Comparison of ENCODE assay signal across 14 mouse cellular contexts in genomic region chr12:71886406-71886805, GRCm38 (mm10). TPM values are rescaled to one million over a fixed set of nuclear protein-coding genes. Genes with fewer than 3 reads are reported as not detected.
DNase-seq lines count a peak whose midpoint lies in the region; ATAC-seq and TF ChIP-seq lines count a peak whose summit lies in the region.
"Had no signal": no experiment of that assay in that cellular context is flagged by ENCODE, and none has a peak within 500 bp of the region (broad histone marks: within the 10 kb centered on the region; RNA-seq: fewer than 3 reads in every experiment).

No protein-coding gene starts in this region.

- H3K36me3 ChIP-seq in intestine, embryonic 16.5 days (ENCODE audit: control insufficient read depth, insufficient read depth, low read length), result no peaks in the 10 kb centered on the region
- no peaks in the 10 kb centered on the region for H3K36me3 ChIP-seq in intestine, embryonic 15.5 days
- H3K36me3 ChIP-seq in liver, postnatal 0 days (replicated peaks; ENCODE audit: insufficient read depth, low read length), result no peaks in the 10 kb centered on the region
- no peaks in the 10 kb centered on the region for H3K36me3 ChIP-seq in forebrain, embryonic 13.5 days (ENCODE audit: poor library complexity, severe bottlenecking)

- H3K4me3 ChIP-seq in intestine, embryonic 16.5 days (ENCODE audit: low read length), result no peak overlapping the region
- no peak overlapping the region for H3K4me3 ChIP-seq in intestine, embryonic 15.5 days (replicated peaks)
- H3K4me3 ChIP-seq in liver, postnatal 0 days (ENCODE audit: low read depth, low read length), result peak overlapping the region; percentile 23
- H3K4me3 ChIP-seq in forebrain, embryonic 13.5 days, result no peak overlapping the region
- H3K4me3 ChIP-seq: erythroblast, embryonic 14.5 days had no signal

- no peaks in the 10 kb centered on the region for H3K9me3 ChIP-seq in intestine, embryonic 16.5 days (ENCODE audit: control insufficient read depth, low read length)
- no peaks in the 10 kb centered on the region for H3K9me3 ChIP-seq in intestine, embryonic 15.5 days
- no peaks in the 10 kb centered on the region for H3K9me3 ChIP-seq in liver, postnatal 0 days (ENCODE audit: low read length)
- H3K9me3 ChIP-seq in forebrain, embryonic 13.5 days (replicated peaks), result no peaks in the 10 kb centered on the region
- H3K9me3 ChIP-seq: G1E had no signal

- TF ChIP-seq EP300 in liver, postnatal 0 days (IDR thresholded peaks at IDR 0.05; ENCODE audit: low read depth), result no peak

- no peak overlapping the region for H3K9ac ChIP-seq in intestine, embryonic 16.5 days (ENCODE audit: low read depth, low read length)
- H3K9ac ChIP-seq in intestine, embryonic 15.5 days, result no peak overlapping the region
- peak overlapping the region; percentile 39 for H3K9ac ChIP-seq in liver, postnatal 0 days (replicated peaks)
- H3K9ac ChIP-seq in forebrain, embryonic 13.5 days, result no peak overlapping the region
- H3K9ac ChIP-seq: liver, embryonic 14.5 days had no signal

- peaks cover 54% of the 10 kb centered on the region for H3K4me1 ChIP-seq in intestine, embryonic 16.5 days (ENCODE audit: control insufficient read depth, insufficient read depth, low read length)
- peaks cover 40% of the 10 kb centered on the region for H3K4me1 ChIP-seq in intestine, embryonic 15.5 days (replicated peaks)
- H3K4me1 ChIP-seq in liver, postnatal 0 days (ENCODE audit: insufficient read depth), result peaks cover 60% of the 10 kb centered on the region
- H3K4me1 ChIP-seq in forebrain, embryonic 13.5 days, result peaks cover 30% of the 10 kb centered on the region

- TF ChIP-seq CTCF in liver, postnatal 0 days (IDR thresholded peaks at IDR 0.05; ENCODE audit: low read depth), result no peak

- peak; percentile 35 to 38 for DNase-seq in cerebellum, postnatal 10 days
- DNase-seq in cerebellum, adult 9-10 months, result no peak
- DNase-seq in adrenal gland, postnatal 36 days, result peak; percentile 24 to 40
- no peak for DNase-seq in liver, postnatal 0 days
- DNase-seq in layer of hippocampus, postnatal 14 days (ENCODE audit: low spot score in 2 of 2), result no peak
- DNase-seq: B cell, adult 2 months; kidney, postnatal 4 days; right cerebral cortex, postnatal 25 days had no signal

- no peaks in the 10 kb centered on the region for H3K27me3 ChIP-seq in intestine, embryonic 16.5 days (replicated peaks; ENCODE audit: control insufficient read depth, insufficient read depth, low read length)
- H3K27me3 ChIP-seq in intestine, embryonic 15.5 days (replicated peaks), result no peaks in the 10 kb centered on the region
- no peaks in the 10 kb centered on the region for H3K27me3 ChIP-seq in liver, postnatal 0 days (ENCODE audit: insufficient read depth, low read length)
- H3K27me3 ChIP-seq in forebrain, embryonic 13.5 days, result no peaks in the 10 kb centered on the region

- no peak for ATAC-seq in intestine, embryonic 16.5 days
- no peak for ATAC-seq in intestine, embryonic 15.5 days
- ATAC-seq in liver, postnatal 0 days, result no peak
- ATAC-seq in forebrain, embryonic 13.5 days, result no peak

- no peak overlapping the region for H3K4me2 ChIP-seq in intestine, embryonic 16.5 days (ENCODE audit: low read depth, low read length)
- no peak overlapping the region for H3K4me2 ChIP-seq in intestine, embryonic 15.5 days (replicated peaks)
- H3K4me2 ChIP-seq in liver, postnatal 0 days (ENCODE audit: low read depth, low read length), result peak overlapping the region; percentile 55
- no peak overlapping the region for H3K4me2 ChIP-seq in forebrain, embryonic 13.5 days

- H3K27ac ChIP-seq in intestine, embryonic 16.5 days (ENCODE audit: low read length), result 0 out of 2 replicates have a peak overlapping the region, but pooled peaks have one; percentile 35
- no peak overlapping the region for H3K27ac ChIP-seq in intestine, embryonic 15.5 days
- peak overlapping the region; percentile 90 for H3K27ac ChIP-seq in liver, postnatal 0 days (ENCODE audit: low read depth)
- H3K27ac ChIP-seq in forebrain, embryonic 13.5 days, result no peak overlapping the region
- H3K27ac ChIP-seq: liver, embryonic 14.5 days had no signal

- 70% methylated on average over 5 of the region's 5 CpGs for WGBS in intestine, embryonic 16.5 days
- WGBS in intestine, embryonic 15.5 days, result 68% methylated on average over 5 of the region's 5 CpGs
- WGBS in liver, postnatal 0 days (ENCODE audit: insufficient replicate concordance), result 70% methylated on average over 5 of the region's 5 CpGs
- 65% methylated on average over 5 of the region's 5 CpGs for WGBS in forebrain, embryonic 13.5 days

RNA-seq across cellular contexts. Expression of gene Daam1, which starts 55.5 kb away (rescaled TPM):
- 7.6 and 7.7 TPM in 2 replicates for polyA plus RNA-seq in intestine, embryonic 16.5 days (2015; fragmentation: Nextera tagmentation; extraction: Ambion mirVana)
- polyA plus RNA-seq in intestine, embryonic 15.5 days (2015; fragmentation: Nextera tagmentation; extraction: Ambion mirVana), result 9.0 and 9.1 TPM in 2 replicates
- 10 to 100 TPM; 20.0 to 21.6 TPM for total RNA-seq in adrenal gland, postnatal 36 days (2021)
- polyA plus RNA-seq in liver, postnatal 0 days (2015; fragmentation: Nextera tagmentation; extraction: Ambion mirVana), result 3.6 and 4.5 TPM in 2 replicates
- polyA plus RNA-seq in forebrain, embryonic 13.5 days (2015; fragmentation: Nextera tagmentation; extraction: Ambion mirVana), result 17.6 and 20.6 TPM in 2 replicates
- total RNA-seq in layer of hippocampus, postnatal 14 days (2021), result 10 to 100 TPM; 77.3 to 83.6 TPM

Comparison
In these comparisons a context has a peak if more than half of its experiments do, and no peak if none do; other contexts are left out.
1. DNase-seq: peak in cerebellum, postnatal 10 days (2 of 2) and adrenal gland, postnatal 36 days (2 of 2); none in cerebellum, adult 9-10 months (single experiment), liver, postnatal 0 days (single experiment) and layer of hippocampus, postnatal 14 days (0 of 2).
2. H3K27ac ChIP-seq: peak in intestine, embryonic 16.5 days (single experiment) and liver, postnatal 0 days (single experiment); none in intestine, embryonic 15.5 days (single experiment) and forebrain, embryonic 13.5 days (single experiment).